ENCODE assay signal across 12 mouse cellular contexts in the genomic region with DNA sequence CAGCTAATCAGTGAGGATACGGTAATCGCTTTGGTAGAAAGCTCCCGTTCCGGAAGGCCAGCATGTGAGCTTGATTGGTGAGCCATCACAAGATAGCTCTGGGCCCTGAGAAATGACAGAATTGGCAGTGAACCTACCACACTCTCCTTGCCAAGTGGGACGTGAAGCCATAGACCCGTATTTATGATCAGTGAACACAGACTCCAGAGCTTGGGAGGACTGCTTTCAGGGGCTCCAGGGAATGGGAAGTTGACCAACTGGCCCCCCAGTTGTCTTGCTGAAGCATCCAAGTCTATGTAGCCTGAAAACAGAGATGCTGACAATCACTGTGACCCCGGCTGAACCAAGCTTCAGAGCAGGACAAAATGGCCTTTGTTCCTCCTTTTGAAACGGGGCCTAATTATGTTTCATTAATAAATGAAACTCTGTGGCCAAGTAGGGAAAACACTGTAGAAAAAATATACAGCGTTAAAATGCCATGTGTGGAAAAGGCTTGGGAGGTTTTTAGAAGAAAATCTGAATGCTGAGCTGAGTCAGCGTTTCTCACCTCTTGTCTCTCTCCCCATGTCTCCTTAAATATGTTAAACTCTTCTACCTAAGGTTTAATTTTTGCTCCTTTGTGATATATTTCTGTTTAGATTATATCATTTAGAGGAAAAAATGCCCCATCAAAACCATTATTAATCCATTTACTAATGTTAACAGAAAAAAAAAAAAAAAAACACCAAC.
A peak's percentile ranks its signal among the peaks of the same experiment; 100 is the strongest.
DNase-seq lines count a peak whose midpoint lies in the region; ATAC-seq and TF ChIP-seq lines count a peak whose summit lies in the region.
"Had no signal": no experiment of that assay in that cellular context is flagged by ENCODE, and none has a peak within 500 bp of the region (broad histone marks: within the 10 kb centered on the region; RNA-seq: fewer than 3 reads in every experiment).

No protein-coding gene starts in this region.

- in situ Hi-C loops in CH12.LX (cut with MboI; ENCODE audit: low pct_ligation_motif_present, low pct_unique_long_range_greater_than_20kb, low sequenced_read_pairs): no loop called here

- peak; percentile 40 for DNase-seq in adrenal gland, postnatal 14 days
- no peak for DNase-seq in adrenal gland, postnatal 4 days (ENCODE audit: low spot score in 2 of 2)
- no peak for DNase-seq in CH12.LX (ENCODE audit: extremely low read depth)
- peak; percentile 31 to 51 for DNase-seq in cerebellum, adult 2 months
- DNase-seq in natural killer cell, adult 2 months (ENCODE audit: low spot score in 2 of 2): no peak
- DNase-seq: kidney, adult 11 months had no signal

- TF ChIP-seq RAD21 in CH12.LX (IDR thresholded peaks at IDR 0.05; ENCODE audit: low read depth, low read length): no peak

- H3K9ac ChIP-seq in hindbrain, embryonic 15.5 days: no peak overlapping the region
- no peak overlapping the region for H3K9ac ChIP-seq in hindbrain, embryonic 13.5 days
- H3K9ac ChIP-seq in CH12.LX (ENCODE audit: insufficient read depth, low read depth): no peak overlapping the region
- H3K9ac ChIP-seq in liver, embryonic 12.5 days: no peak overlapping the region
- H3K9ac ChIP-seq: liver, embryonic 14.5 days had no signal

- H3K79me2 ChIP-seq in CH12.LX (replicated peaks; ENCODE audit: control insufficient read depth, extremely low read depth, insufficient read depth, poor library complexity, severe bottlenecking): no peaks in the 10 kb centered on the region

- no peaks in the 10 kb centered on the region for H3K27me3 ChIP-seq in hindbrain, embryonic 15.5 days
- H3K27me3 ChIP-seq in hindbrain, embryonic 13.5 days: no peaks in the 10 kb centered on the region
- no peaks in the 10 kb centered on the region for H3K27me3 ChIP-seq in CH12.LX (replicated peaks)
- no peaks in the 10 kb centered on the region for H3K27me3 ChIP-seq in cerebellum, adult 2 months (ENCODE audit: control insufficient read depth, insufficient read depth, low read length)
- H3K27me3 ChIP-seq in liver, embryonic 12.5 days (replicated peaks): no peaks in the 10 kb centered on the region
- H3K27me3 ChIP-seq: megakaryocyte, embryonic 14.5 days had no signal

- WGBS in hindbrain, embryonic 15.5 days: 58% methylated on average over 10 of the region's 10 CpGs
- WGBS in hindbrain, embryonic 13.5 days: 71% methylated on average over 10 of the region's 10 CpGs
- WGBS in cerebellum, adult 2 months: 26% methylated on average over 10 of the region's 10 CpGs
- 72% methylated on average over 10 of the region's 10 CpGs for WGBS in liver, embryonic 12.5 days (ENCODE audit: insufficient replicate concordance)

- ATAC-seq in hindbrain, embryonic 15.5 days (ENCODE audit: low FRiP score, low read depth): peak; percentile 54; the same call in 1 of the 2 replicates
- ATAC-seq in hindbrain, embryonic 13.5 days (ENCODE audit: low FRiP score): no peak
- no peak for ATAC-seq in liver, embryonic 12.5 days

- TF ChIP-seq POLR2A in CH12.LX (IDR thresholded peaks at IDR 0.05; ENCODE audit: low read depth, low read length): no peak
- no peak for TF ChIP-seq POLR2A in cerebellum, adult 2 months (IDR thresholded peaks at IDR 0.05; ENCODE audit: borderline replicate concordance, insufficient read depth, low read length)

- TF ChIP-seq EP300 in CH12.LX (IDR thresholded peaks at IDR 0.05; ENCODE audit: low read length): no peak

- H3K4me3 ChIP-seq in hindbrain, embryonic 15.5 days: no peak overlapping the region
- no peak overlapping the region for H3K4me3 ChIP-seq in hindbrain, embryonic 13.5 days
- no peak overlapping the region for H3K4me3 ChIP-seq in CH12.LX (replicated peaks in 1 of 3; ENCODE audit: low read depth in 2 of 3, low read length in 2 of 3, poor library complexity in 1 of 3)
- no peak overlapping the region for H3K4me3 ChIP-seq in cerebellum, adult 2 months (replicated peaks; ENCODE audit: insufficient read depth, low read depth, low read length)
- no peak overlapping the region for H3K4me3 ChIP-seq in liver, embryonic 12.5 days
- H3K4me3 ChIP-seq: layer of hippocampus, adult 2 months; megakaryocyte, embryonic 14.5 days had no signal

- no peaks in the 10 kb centered on the region for H3K36me3 ChIP-seq in hindbrain, embryonic 15.5 days
- no peaks in the 10 kb centered on the region; the same call in 1 of the 2 replicates for H3K36me3 ChIP-seq in hindbrain, embryonic 13.5 days
- H3K36me3 ChIP-seq in CH12.LX (replicated peaks in 1 of 2; ENCODE audit: control insufficient read depth in 1 of 2, insufficient read depth in 1 of 2, low read length in 1 of 2): no peaks in the 10 kb centered on the region
- no peaks in the 10 kb centered on the region for H3K36me3 ChIP-seq in liver, embryonic 12.5 days

- no peaks in the 10 kb centered on the region for H3K4me1 ChIP-seq in hindbrain, embryonic 15.5 days (replicated peaks)
- H3K4me1 ChIP-seq in hindbrain, embryonic 13.5 days (replicated peaks): no peaks in the 10 kb centered on the region
- H3K4me1 ChIP-seq in CH12.LX (ENCODE audit: control insufficient read depth in 1 of 2, insufficient read depth in 2 of 2): no peaks in the 10 kb centered on the region
- H3K4me1 ChIP-seq in cerebellum, adult 2 months (ENCODE audit: control insufficient read depth, insufficient read depth, low read length): peaks cover 4% of the 10 kb centered on the region; the same call in 1 of the 2 replicates
- no peaks in the 10 kb centered on the region for H3K4me1 ChIP-seq in liver, embryonic 12.5 days
- H3K4me1 ChIP-seq: megakaryocyte, embryonic 14.5 days had no signal

- no peak for TF ChIP-seq CTCF in CH12.LX (conservative IDR thresholded peaks at IDR 0.05 in 1 of 2, IDR thresholded peaks at IDR 0.05 in 1 of 2; ENCODE audit: low read depth in 2 of 2, low read length in 2 of 2)
- TF ChIP-seq CTCF in cerebellum, adult 2 months (IDR thresholded peaks at IDR 0.05; ENCODE audit: borderline replicate concordance, insufficient read depth, low read depth, low read length): no peak

- H3K27ac ChIP-seq in hindbrain, embryonic 15.5 days (replicated peaks): no peak overlapping the region
- no peak overlapping the region for H3K27ac ChIP-seq in hindbrain, embryonic 13.5 days
- no peak overlapping the region for H3K27ac ChIP-seq in CH12.LX (ENCODE audit: insufficient read depth, low read depth)
- no peak overlapping the region for H3K27ac ChIP-seq in cerebellum, adult 2 months (ENCODE audit: insufficient read depth, low read length)
- H3K27ac ChIP-seq in liver, embryonic 12.5 days: no peak overlapping the region
- H3K27ac ChIP-seq: layer of hippocampus, adult 2 months; liver, embryonic 14.5 days had no signal

- dilution Hi-C loops in CH12.LX (cut with MboI; ENCODE audit: extremely low pct_ligation_motif_present, extremely low pct_unique_long_range_greater_than_20kb, low sequenced_read_pairs): no loop called here

- H3K4me2 ChIP-seq in hindbrain, embryonic 15.5 days: no peak overlapping the region
- H3K4me2 ChIP-seq in hindbrain, embryonic 13.5 days: no peak overlapping the region
- H3K4me2 ChIP-seq in CH12.LX (ENCODE audit: insufficient read depth, low read depth, poor library complexity, severe bottlenecking): no peak overlapping the region
- no peak overlapping the region for H3K4me2 ChIP-seq in liver, embryonic 12.5 days

- H3K9me3 ChIP-seq in hindbrain, embryonic 15.5 days: no peaks in the 10 kb centered on the region
- 0 out of 2 replicates have a peak, but pooled peaks cover 6% of the 10 kb centered on the region for H3K9me3 ChIP-seq in hindbrain, embryonic 13.5 days
- H3K9me3 ChIP-seq in CH12.LX (replicated peaks; ENCODE audit: low read length): peaks cover 5% of the 10 kb centered on the region
- H3K9me3 ChIP-seq in liver, embryonic 12.5 days (replicated peaks): no peaks in the 10 kb centered on the region; the same call in 1 of the 2 replicates

TF ChIP-seq in CH12.LX, 34 proteins besides CTCF, POLR2A, EP300 and RAD21:
- TF ChIP-seq NELFE (IDR thresholded peaks at IDR 0.05; ENCODE audit: low read depth, low read length) (no peak), MAFK (IDR thresholded peaks at IDR 0.05; ENCODE audit: insufficient replicate concordance, low read length) (peak; percentile 93), JUN (IDR thresholded peaks at IDR 0.05; ENCODE audit: insufficient read depth, low read depth, low read length) (no peak), POLR2AphosphoS2 (IDR thresholded peaks at IDR 0.05; ENCODE audit: low read depth, low read length) (no peak)

Comparison
In these comparisons a context has a peak if more than half of its experiments do, and no peak if none do; other contexts are left out.
1. DNase-seq: peak in adrenal gland, postnatal 14 days (single experiment) and cerebellum, adult 2 months (2 of 2); none in adrenal gland, postnatal 4 days (0 of 2), CH12.LX (single experiment) and natural killer cell, adult 2 months (0 of 2).